Mouse (Mus musculus) thymus, adult 2 months (tissue): ENCODE results near the gene Duxf3.

Experiments
- CTCF ChIP-seq: fragments of 200-500 bp; IDR thresholded peaks from 2 replicates; pipeline ENCODE4 v1.5.1; 2012; ENCODE audit warnings: mild to moderate bottlenecking, control low read depth, low read length, moderate library complexity, borderline replicate concordance; ENCODE audit not compliant: control insufficient read depth, poor library complexity, insufficient read depth; ENCODE audit errors: extremely low read depth
- POLR2A ChIP-seq: fragments of 200-500 bp; IDR thresholded peaks from 2 replicates; pipeline ENCODE4 v1.6.1; 2012; ENCODE audit warnings: mild to moderate bottlenecking, low read length, control low read depth, moderate library complexity; ENCODE audit not compliant: control insufficient read depth, poor library complexity, insufficient read depth; ENCODE audit errors: extremely low read depth

DNA sequence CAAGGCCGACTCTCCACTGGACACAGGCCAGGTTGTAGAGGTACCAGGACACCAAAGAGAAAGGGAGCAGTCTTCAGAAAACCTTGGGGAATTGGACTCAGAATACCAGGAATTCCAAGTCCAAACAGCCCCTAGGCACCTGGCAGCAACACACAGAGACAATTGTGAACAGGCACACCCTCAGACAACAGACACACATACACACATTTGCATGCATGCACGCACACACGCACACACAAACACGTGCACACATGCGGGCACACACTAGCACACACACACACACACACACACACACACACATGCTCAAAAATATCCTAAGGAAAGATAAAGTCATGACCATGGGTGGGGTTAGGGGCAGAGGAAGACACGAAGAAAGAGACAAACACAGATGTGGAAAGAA, 11.7 kb downstream of the Duxf3 start:
- TF ChIP-seq CTCF: no peak
- TF ChIP-seq POLR2A: no peak
